Mouse (Mus musculus): ENCODE data around the gene Megf11.
"Not testable (repeated sequence)": the region's sequence is repeated elsewhere in the genome, so short reads cannot be mapped to it uniquely, and the experiment has no call there.

Megf11 gene

GRCm38 (mm10) chr9:64695266-64695665, 309.8 kb downstream of the Megf11 start:
- Histone ChIP-seq H3K27me3 (ENCODE audit: control insufficient read depth, insufficient read depth, low read length, poor library complexity, severe bottlenecking) (no peaks in the 10 kb centered on the region), H3K36me3 (ENCODE audit: control insufficient read depth, insufficient read depth, low read length, poor library complexity, severe bottlenecking) (peaks cover 4% of the 10 kb centered on the region)
- DNase-seq (ENCODE audit: low read depth, low spot score), result no peak

GRCm38 (mm10) chr9:64696404-64696803, 311.0 kb downstream of the Megf11 start:
- peaks cover 4% of the 10 kb centered on the region for H3K36me3 ChIP-seq (ENCODE audit: control insufficient read depth, insufficient read depth, low read length, poor library complexity, severe bottlenecking)
- DNase-seq (ENCODE audit: low read depth, low spot score), result no peak
- no peaks in the 10 kb centered on the region for H3K27me3 ChIP-seq (ENCODE audit: control insufficient read depth, insufficient read depth, low read length, poor library complexity, severe bottlenecking)

- DNase-seq (ENCODE audit: low read depth, low spot score), result no peak
- H3K27me3 ChIP-seq (ENCODE audit: control insufficient read depth, insufficient read depth, low read length, poor library complexity, severe bottlenecking), result no peaks in the 10 kb centered on the region
- H3K36me3 ChIP-seq (ENCODE audit: control insufficient read depth, insufficient read depth, low read length, poor library complexity, severe bottlenecking), result peaks cover 4% of the 10 kb centered on the region
These were observed 311.6 kb downstream of the Megf11 start for GRCm38 (mm10) chr9:64697006-64697405.

GRCm38 (mm10) chr9:64697677-64698076, 312.3 kb downstream of the Megf11 start:
- no peak for DNase-seq (ENCODE audit: low read depth, low spot score)
- Histone ChIP-seq H3K27me3 (ENCODE audit: control insufficient read depth, insufficient read depth, low read length, poor library complexity, severe bottlenecking) (no peaks in the 10 kb centered on the region), H3K36me3 (ENCODE audit: control insufficient read depth, insufficient read depth, low read length, poor library complexity, severe bottlenecking) (peaks cover 4% of the 10 kb centered on the region)

GRCm38 (mm10) chr9:64698586-64698985, 313.2 kb downstream of the Megf11 start:
- Histone ChIP-seq H3K27me3 (ENCODE audit: control insufficient read depth, insufficient read depth, low read length, poor library complexity, severe bottlenecking) (no peaks in the 10 kb centered on the region), H3K36me3 (ENCODE audit: control insufficient read depth, insufficient read depth, low read length, poor library complexity, severe bottlenecking) (peaks cover 4% of the 10 kb centered on the region)
- no peak for DNase-seq (ENCODE audit: low read depth, low spot score)

- DNase-seq (ENCODE audit: low read depth, low spot score), result no peak
- peaks cover 1% of the 10 kb centered on the region; the same call in 1 of the 2 replicates for H3K36me3 ChIP-seq (ENCODE audit: control insufficient read depth, insufficient read depth, low read length, poor library complexity, severe bottlenecking)
- H3K27me3 ChIP-seq (ENCODE audit: control insufficient read depth, insufficient read depth, low read length, poor library complexity, severe bottlenecking), result no peaks in the 10 kb centered on the region
These were observed 315.3 kb downstream of the Megf11 start for GRCm38 (mm10) chr9:64700451-64701311.

GRCm38 (mm10) chr9:64701651-64702050, 316.2 kb downstream of the Megf11 start:
- Histone ChIP-seq H3K36me3 (ENCODE audit: control insufficient read depth, insufficient read depth, low read length, poor library complexity, severe bottlenecking) (peaks cover 1% of the 10 kb centered on the region; the same call in 1 of the 2 replicates), H3K27me3 (ENCODE audit: control insufficient read depth, insufficient read depth, low read length, poor library complexity, severe bottlenecking) (no peaks in the 10 kb centered on the region)
- no peak for DNase-seq (ENCODE audit: low read depth, low spot score)

- DNase-seq (ENCODE audit: low read depth, low spot score), result no peak
- H3K36me3 ChIP-seq (ENCODE audit: control insufficient read depth, insufficient read depth, low read length, poor library complexity, severe bottlenecking), result peaks cover 3% of the 10 kb centered on the region; the same call in 1 of the 2 replicates
- H3K27me3 ChIP-seq (ENCODE audit: control insufficient read depth, insufficient read depth, low read length, poor library complexity, severe bottlenecking), result no peaks in the 10 kb centered on the region
These were observed 317.0 kb downstream of the Megf11 start for GRCm38 (mm10) chr9:64702391-64702790.

GRCm38 (mm10) chr9:64702937-64703336, 317.5 kb downstream of the Megf11 start:
- DNase-seq (ENCODE audit: low read depth, low spot score), result peak; percentile 69
- Histone ChIP-seq H3K27me3 (ENCODE audit: control insufficient read depth, insufficient read depth, low read length, poor library complexity, severe bottlenecking) (no peaks in the 10 kb centered on the region), H3K36me3 (ENCODE audit: control insufficient read depth, insufficient read depth, low read length, poor library complexity, severe bottlenecking) (peaks cover 3% of the 10 kb centered on the region)

- H3K36me3 ChIP-seq (ENCODE audit: control insufficient read depth, insufficient read depth, low read length, poor library complexity, severe bottlenecking), result peaks cover 3% of the 10 kb centered on the region
- no peak for DNase-seq (ENCODE audit: low read depth, low spot score)
- H3K27me3 ChIP-seq (ENCODE audit: control insufficient read depth, insufficient read depth, low read length, poor library complexity, severe bottlenecking), result no peaks in the 10 kb centered on the region
These were observed 318.1 kb downstream of the Megf11 start for GRCm38 (mm10) chr9:64703420-64703965.

GRCm38 (mm10) chr9:64704073-64704840, 318.8 kb downstream of the Megf11 start:
- DNase-seq (ENCODE audit: low read depth, low spot score), result peak; percentile 15
- H3K27me3 ChIP-seq (ENCODE audit: control insufficient read depth, insufficient read depth, low read length, poor library complexity, severe bottlenecking), result no peaks in the 10 kb centered on the region

GRCm38 (mm10) chr9:64710291-64710690, 324.9 kb downstream of the Megf11 start:
- DNase-seq (ENCODE audit: low read depth, low spot score); H3K27me3 ChIP-seq (ENCODE audit: control insufficient read depth, insufficient read depth, low read length, poor library complexity, severe bottlenecking); H3K36me3 ChIP-seq (ENCODE audit: control insufficient read depth, insufficient read depth, low read length, poor library complexity, severe bottlenecking): not testable (repeated sequence)

More at GRCm38 (mm10) chr9:64704073-64704840, 318.8 kb downstream of the Megf11 start:
- H3K36me3 ChIP-seq (ENCODE audit: control insufficient read depth, insufficient read depth, low read length, poor library complexity, severe bottlenecking), result peaks cover 3% of the 10 kb centered on the region

- no peak for DNase-seq (ENCODE audit: low read depth, low spot score)
- no peaks in the 10 kb centered on the region for H3K27me3 ChIP-seq (ENCODE audit: control insufficient read depth, insufficient read depth, low read length, poor library complexity, severe bottlenecking)
- H3K36me3 ChIP-seq (ENCODE audit: control insufficient read depth, insufficient read depth, low read length, poor library complexity, severe bottlenecking), result peaks cover 5% of the 10 kb centered on the region
These were observed 334.2 kb downstream of the Megf11 start for GRCm38 (mm10) chr9:64719526-64720163.

- H3K27me3 ChIP-seq (ENCODE audit: control insufficient read depth, insufficient read depth, low read length, poor library complexity, severe bottlenecking), result no peaks in the 10 kb centered on the region
- H3K36me3 ChIP-seq (ENCODE audit: control insufficient read depth, insufficient read depth, low read length, poor library complexity, severe bottlenecking), result peaks cover 9% of the 10 kb centered on the region
- no peak for DNase-seq (ENCODE audit: low read depth, low spot score)
These were observed 341.0 kb downstream of the Megf11 start for GRCm38 (mm10) chr9:64726454-64726853.
